Mouse (Mus musculus) cerebellum, adult 8-10 months (tissue): ENCODE measurements at regions not wholly inside any gene's neighbourhood (a gene's known extent, or its start where the extent isn't known, plus 50 kb on each side); places are given as distances from the start of the nearest gene placed in this dataset.

Experiments
- DNase-seq: peaks from one replicate; pipeline ENCODE4 v3.0.0; 2022

GRCm38 (mm10) chr13:28425116-28425515 is 167.8 kb downstream of the Gm11361 start:
- no peak for DNase-seq

- no peak for DNase-seq
These were observed 167.2 kb downstream of the Gm11361 start for GRCm38 (mm10) chr13:28424446-28425059.

GRCm38 (mm10) chr13:28421309-28421708 is 164.0 kb downstream of the Gm11361 start:
- no peak for DNase-seq

- no peak for DNase-seq
These were observed 163.3 kb downstream of the Gm11361 start for GRCm38 (mm10) chr13:28420636-28421035.

GRCm38 (mm10) chr13:28419950-28420381 is 162.6 kb downstream of the Gm11361 start:
- peak; percentile 62 for DNase-seq

GRCm38 (mm10) chr13:28418936-28419681 is 161.8 kb downstream of the Gm11361 start:
- DNase-seq, result peak; percentile 26

- DNase-seq, result peak; percentile 23
These were observed 160.9 kb downstream of the Gm11361 start for GRCm38 (mm10) chr13:28417929-28418881.

- DNase-seq, result peak; percentile 11
These were observed 160.2 kb downstream of the Gm11361 start for GRCm38 (mm10) chr13:28417431-28417928.

GRCm38 (mm10) chr13:28416887-28417286 is 159.6 kb downstream of the Gm11361 start:
- peak; percentile 30 for DNase-seq

GRCm38 (mm10) chr13:28416231-28416630 is 158.9 kb downstream of the Gm11361 start:
- DNase-seq, result peak; percentile 36

GRCm38 (mm10) chr13:28415769-28416168 is 158.4 kb downstream of the Gm11361 start:
- DNase-seq, result no peak

- no peak for DNase-seq
These were observed 153.0 kb downstream of the Gm11361 start for GRCm38 (mm10) chr13:28410324-28410723.

- DNase-seq, result no peak
These were observed 152.2 kb downstream of the Gm11361 start for GRCm38 (mm10) chr13:28409609-28409902.

GRCm38 (mm10) chr13:28408868-28409608 is 151.7 kb downstream of the Gm11361 start:
- DNase-seq, result no peak

GRCm38 (mm10) chr13:28400459-28400858 is 143.1 kb downstream of the Gm11361 start:
- DNase-seq, result no peak
